Mouse (Mus musculus) kidney, adult 9 months (tissue): ENCODE measurements around the gene Btbd9.
"Not testable (repeated sequence)": the region's sequence is repeated elsewhere in the genome, so short reads cannot be mapped to it uniquely, and the experiment has no call there.

ENCODE experiments used
- DNase-seq: peaks from one replicate; pipeline ENCODE4 v3.0.0; 2022

The Btbd9 gene

GRCm38 (mm10) chr17:30575941-30576773 is at the start of gene Btbd9:
Btbd9 (minus strand) TSS chr17:30576488.
- peak; percentile 96 for DNase-seq

GRCm38 (mm10) chr17:30624132-30624531 is 47.8 kb upstream of the Btbd9 start, which contains the start of gene Dnah8:
Dnah8 (plus strand) TSS chr17:30624354.
- DNase-seq, result not testable (repeated sequence)

GRCm38 (mm10) chr17:30623200-30623599 is 46.9 kb upstream of the Btbd9 start:
- no peak for DNase-seq

- no peak for DNase-seq
Observed at GRCm38 (mm10) chr17:30621450-30621849, 45.2 kb upstream of the Btbd9 start.

- no peak for DNase-seq
Observed at GRCm38 (mm10) chr17:30620548-30620947, 44.3 kb upstream of the Btbd9 start.

GRCm38 (mm10) chr17:30619153-30619552 is 42.9 kb upstream of the Btbd9 start:
- DNase-seq, result no peak

GRCm38 (mm10) chr17:30618136-30618891 is 42.0 kb upstream of the Btbd9 start:
- peak; percentile 77 for DNase-seq

GRCm38 (mm10) chr17:30616203-30616602 is 39.9 kb upstream of the Btbd9 start:
- no peak for DNase-seq

GRCm38 (mm10) chr17:30613350-30613749 is 37.1 kb upstream of the Btbd9 start:
- DNase-seq, result no peak

- DNase-seq, result peak; percentile 100
Observed at GRCm38 (mm10) chr17:30612075-30612859, 36.0 kb upstream of the Btbd9 start.

GRCm38 (mm10) chr17:30611221-30612074 is 35.2 kb upstream of the Btbd9 start:
- DNase-seq, result peak; percentile 33

GRCm38 (mm10) chr17:30610739-30611138 is 34.5 kb upstream of the Btbd9 start:
- DNase-seq, result no peak

- no peak for DNase-seq
Observed at GRCm38 (mm10) chr17:30609980-30610307, 33.7 kb upstream of the Btbd9 start.

GRCm38 (mm10) chr17:30609305-30609979 is 33.2 kb upstream of the Btbd9 start:
- DNase-seq, result no peak

GRCm38 (mm10) chr17:30607909-30608495 is 31.7 kb upstream of the Btbd9 start:
- no peak for DNase-seq

- DNase-seq, result no peak
Observed at GRCm38 (mm10) chr17:30607330-30607729, 31.0 kb upstream of the Btbd9 start.

GRCm38 (mm10) chr17:30606634-30607081 is 30.4 kb upstream of the Btbd9 start:
- DNase-seq, result no peak

- no peak for DNase-seq
Observed at GRCm38 (mm10) chr17:30606206-30606605, 29.9 kb upstream of the Btbd9 start.

- DNase-seq, result no peak
Observed at GRCm38 (mm10) chr17:30605001-30605400, 28.7 kb upstream of the Btbd9 start.

GRCm38 (mm10) chr17:30604296-30604695 is 28.0 kb upstream of the Btbd9 start:
- no peak for DNase-seq

GRCm38 (mm10) chr17:30602175-30602574 is 25.9 kb upstream of the Btbd9 start:
- no peak for DNase-seq
